Mouse (Mus musculus): Measurements from ENCODE around the gene Dlgap5.

The Dlgap5 gene

DNA sequence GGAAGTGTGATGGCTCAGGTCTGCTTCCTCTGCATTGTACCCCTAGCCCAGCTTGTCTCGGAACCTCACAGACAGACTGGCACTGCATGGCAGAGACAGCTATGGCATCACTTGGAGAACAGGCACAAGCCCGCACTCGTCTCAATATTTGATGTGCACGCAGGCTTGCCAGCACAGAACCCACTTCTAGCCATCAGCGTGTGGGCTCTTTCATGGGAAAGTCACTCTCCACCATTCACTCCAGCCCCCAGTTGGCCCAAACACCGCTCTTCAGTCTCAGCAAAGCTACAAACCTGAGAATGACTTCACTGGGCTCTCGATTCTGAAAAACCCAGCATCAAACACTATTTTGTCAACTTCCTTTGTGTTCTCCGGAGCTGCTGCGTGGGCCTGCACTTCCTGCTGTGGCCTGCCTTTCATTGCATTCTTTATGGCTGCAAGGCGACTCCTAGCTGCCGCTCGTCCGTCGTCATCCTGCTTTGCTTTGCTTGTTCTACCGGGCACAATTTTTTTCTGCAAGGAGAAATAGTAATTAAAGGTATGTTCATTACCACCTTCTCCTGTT lies 22.7 kb downstream of the Dlgap5 start:
- DNase-seq (ENCODE audit: extremely low spot score, low spot score), result no peak

DNA sequence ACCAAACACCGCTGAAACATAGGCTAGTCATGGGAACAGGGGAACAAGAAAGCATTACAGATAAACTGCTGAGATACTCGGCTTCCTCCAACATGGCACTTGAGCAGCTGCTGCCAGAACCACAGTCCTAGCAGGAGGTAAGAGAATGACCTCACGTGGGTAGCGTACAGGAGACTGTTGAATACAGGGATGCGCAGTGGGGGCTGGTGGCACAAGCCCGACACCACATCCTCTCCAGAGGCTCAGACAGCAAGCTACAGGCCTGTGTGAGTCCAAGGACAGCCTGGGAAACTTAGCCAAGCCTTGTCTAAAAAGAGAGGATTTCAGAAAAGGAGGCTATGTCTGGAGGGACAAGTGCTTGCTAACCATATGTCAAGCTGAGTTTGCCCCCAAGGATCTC lies 23.2 kb downstream of the Dlgap5 start:
- DNase-seq (ENCODE audit: extremely low spot score, low spot score), result no peak

DNA sequence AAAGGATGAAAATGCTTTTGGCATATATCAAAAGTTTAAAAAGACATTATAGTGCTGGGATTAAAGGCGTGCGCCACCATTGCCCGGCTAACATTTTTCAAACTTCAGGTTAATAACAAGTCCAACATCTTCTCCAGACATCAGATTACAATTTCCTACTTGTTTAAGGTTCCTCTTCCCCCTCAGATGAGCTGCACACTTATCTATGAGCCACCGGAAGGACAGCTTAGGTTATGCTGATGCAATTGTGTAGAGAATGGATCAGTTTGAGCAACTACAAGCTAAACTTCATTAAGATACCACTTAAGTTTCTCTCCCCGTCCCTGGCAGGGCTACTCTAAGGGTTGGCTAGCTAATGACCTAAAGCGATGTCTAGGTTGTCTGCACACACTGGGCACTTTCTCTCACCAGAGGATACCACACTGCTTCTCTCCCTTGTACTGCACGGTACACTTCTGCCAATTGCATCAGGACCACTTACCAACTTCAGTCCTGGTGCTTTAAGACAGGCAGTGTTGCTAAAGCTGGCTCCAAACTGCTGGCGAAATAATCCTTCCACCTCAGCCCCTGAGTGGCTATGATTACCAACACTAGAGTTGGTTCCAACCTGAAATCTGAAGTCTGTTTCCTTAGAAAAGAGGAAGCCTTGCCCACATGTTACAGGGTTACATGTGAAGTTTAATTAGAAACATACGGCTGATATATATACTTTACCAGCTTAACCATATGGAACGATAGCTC lies 24.7 kb downstream of the Dlgap5 start:
- no peak for DNase-seq (ENCODE audit: extremely low spot score, low spot score)

DNA sequence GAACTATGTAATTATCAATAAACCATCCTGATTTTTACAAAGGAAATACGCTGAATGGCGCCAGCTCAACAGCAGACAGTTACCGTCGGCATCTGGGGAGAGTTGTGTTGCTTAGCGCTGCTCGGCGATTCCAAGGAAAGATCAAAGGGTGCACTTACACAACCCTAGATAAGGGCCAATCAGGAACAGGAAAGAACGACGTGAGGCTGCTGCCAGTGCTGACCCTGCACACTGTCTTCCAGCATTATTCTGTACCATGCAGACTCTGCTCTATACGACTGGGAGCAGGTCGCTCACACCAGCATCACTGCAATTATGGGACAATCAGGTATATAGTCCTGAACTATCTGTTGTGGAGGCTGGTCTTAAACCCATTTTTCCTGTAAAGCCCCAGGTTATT lies 32.1 kb downstream of the Dlgap5 start:
- no peak for DNase-seq (ENCODE audit: extremely low spot score, low spot score)

DNA sequence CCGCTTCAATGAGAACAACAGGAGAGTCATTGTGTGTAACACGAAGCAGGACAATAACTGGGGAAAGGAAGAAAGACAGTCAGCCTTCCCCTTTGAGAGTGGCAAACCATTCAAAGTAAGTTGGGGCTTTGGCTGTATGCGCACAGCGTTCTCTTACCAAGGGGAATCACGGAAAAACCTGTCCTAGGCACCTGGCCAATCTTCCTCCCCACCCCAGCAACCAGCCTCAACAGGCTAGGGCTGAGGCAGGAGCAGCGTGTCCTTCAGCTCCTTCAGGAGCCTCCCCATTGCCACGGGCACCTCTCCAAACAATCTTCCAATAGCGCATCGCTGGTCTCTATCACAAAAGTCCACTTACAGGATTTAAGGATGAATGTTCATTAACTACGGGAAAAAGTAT lies 33.6 kb downstream of the Dlgap5 start:
- no peak for DNase-seq (ENCODE audit: extremely low spot score, low spot score)

DNA sequence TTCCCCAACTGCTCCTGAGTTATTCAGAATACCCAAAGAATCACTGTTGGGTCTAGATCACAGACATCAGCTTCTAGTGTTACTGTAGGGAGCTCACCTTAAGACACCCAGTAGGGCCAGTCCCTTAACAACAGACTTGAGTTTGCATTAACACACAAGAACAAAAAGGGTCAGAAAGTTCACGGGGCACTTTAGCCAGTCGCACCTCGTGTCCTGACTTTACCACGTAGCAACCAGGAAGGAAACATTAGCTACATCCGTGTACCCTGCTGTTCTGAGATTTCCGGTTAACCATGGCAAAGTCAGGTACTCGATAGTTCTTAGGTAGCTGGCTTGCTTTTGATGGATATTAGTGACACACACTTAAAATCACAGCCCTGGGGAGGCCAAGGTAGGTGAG lies 34.3 kb downstream of the Dlgap5 start:
- no peak for DNase-seq (ENCODE audit: extremely low spot score, low spot score)

DNA sequence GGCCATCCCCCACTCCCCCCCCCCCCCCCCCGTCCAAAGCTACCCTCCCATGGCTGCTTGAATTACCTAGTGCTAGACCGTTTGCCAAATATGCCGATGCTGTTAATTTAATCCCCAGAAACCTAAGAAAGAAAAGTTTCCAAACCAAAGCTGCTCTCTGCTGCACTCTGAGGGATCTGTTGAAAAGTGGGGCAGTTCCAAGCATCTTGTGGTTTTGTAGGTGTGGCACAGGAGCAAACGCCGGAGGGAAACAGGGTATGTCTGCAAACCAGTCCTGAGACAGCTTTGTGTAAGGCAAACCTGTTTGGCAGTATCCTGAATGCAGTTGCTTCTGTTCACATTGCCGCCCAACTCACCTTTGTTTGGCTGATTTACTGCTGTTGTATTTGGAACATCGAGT lies 39.9 kb downstream of the Dlgap5 start:
- DNase-seq (ENCODE audit: extremely low spot score, low spot score), result no peak

DNA sequence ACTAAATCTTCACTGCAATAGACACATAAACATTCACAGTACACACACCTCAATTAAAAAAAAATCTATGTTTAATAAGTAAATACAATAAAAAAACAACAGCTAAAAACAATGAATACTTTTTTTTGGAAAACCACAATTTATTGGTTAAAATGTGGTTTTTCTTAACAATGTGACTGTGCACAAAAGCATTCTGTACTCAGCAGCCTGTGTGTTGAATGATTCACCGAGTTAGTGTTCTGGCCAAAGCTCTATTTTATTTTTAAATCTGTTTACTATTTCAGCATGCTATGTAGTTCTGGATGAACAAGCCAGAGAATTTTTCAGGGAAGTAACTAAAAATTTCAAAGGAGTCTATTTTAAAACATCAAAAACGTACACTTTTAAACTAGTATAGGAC lies 41.7 kb downstream of the Dlgap5 start:
- no peak for DNase-seq (ENCODE audit: extremely low spot score, low spot score)

DNA sequence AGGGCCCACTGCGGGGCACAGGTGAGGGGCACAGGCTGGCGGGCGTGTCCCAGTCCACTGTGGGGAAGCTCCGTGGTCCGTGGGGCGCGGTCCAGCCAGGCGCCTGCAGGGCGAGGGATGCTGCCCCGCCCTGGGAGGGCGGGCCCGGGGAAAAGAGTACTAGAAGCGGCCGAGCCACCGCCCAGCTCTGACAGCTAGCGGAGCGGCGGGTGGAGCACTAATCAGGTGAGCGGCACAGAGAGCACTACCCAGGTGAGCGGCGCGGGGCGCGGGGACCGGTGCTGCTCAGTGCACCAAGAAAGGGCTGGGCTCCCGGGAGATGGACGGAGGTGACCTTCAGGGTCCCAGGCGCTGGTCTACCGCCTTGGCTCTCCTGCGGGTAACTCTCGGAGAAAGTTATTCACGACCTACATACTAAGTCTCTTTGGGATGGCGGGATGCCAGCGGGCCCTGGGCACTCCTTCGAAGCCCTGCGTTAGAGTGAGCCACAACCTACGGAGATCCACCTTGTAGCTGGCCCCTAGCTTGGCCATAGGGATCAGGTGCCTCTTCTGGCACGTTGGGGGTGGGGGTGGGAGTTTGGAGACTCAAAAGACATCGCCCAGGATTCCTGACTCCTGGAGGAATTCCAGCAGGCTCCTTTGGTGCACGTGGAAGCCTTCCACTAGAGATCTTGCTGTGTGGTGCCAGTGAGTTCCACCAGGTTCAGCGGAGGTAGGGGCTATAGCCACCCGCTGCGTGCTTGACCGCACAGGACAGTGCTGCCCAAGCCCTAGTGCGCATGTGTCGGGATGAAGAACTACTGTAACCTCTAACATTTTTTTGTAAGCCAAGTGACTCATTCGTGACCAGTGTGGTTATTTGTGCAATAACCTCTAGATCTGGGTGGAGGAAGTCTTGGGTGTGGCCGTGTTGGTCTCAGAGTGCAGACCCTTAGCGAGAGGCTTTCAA lies 44.2 kb downstream of the Dlgap5 start:
- DNase-seq (ENCODE audit: extremely low spot score, low spot score), result no peak

DNA sequence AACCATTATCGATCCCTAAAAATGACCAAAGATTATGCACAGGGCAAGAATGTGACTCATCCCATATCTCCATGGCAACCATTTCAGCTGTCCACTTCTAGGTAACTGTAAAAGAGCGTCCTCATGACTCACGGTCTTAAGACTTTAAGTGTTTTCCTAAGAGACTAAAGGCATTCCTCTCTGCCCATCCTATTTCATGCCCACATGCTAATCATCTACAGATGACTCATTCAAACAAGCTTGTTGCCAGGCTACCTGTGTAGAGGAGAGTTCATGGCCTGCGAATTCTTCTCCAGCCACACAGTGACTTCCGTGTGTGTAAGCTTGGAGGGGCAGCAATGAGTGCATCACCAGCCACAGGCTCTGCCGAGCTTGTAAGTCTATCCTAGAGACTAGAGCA lies 46.5 kb downstream of the Dlgap5 start:
- DNase-seq (ENCODE audit: extremely low spot score, low spot score), result no peak

DNA sequence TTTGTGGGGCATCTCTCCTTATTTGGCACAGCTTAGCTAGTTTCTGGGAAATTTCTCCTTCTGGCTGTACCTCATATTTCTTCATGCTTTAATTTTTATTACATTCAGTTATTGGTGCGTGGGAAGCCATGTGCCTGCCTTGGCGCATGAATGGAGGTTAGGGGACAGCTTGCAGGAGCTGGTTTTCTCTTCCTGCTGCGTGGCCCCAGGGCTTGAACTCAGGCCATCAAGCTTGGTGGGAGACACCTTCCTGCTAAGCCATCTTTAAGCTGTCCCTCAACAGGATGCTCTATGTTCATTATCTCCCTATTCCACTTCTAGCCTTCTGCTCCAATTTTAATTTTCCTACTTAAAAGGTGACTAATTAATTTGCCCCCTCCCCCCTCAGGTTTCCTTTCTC lies 47.4 kb downstream of the Dlgap5 start:
- no peak for DNase-seq (ENCODE audit: extremely low spot score, low spot score)

DNA sequence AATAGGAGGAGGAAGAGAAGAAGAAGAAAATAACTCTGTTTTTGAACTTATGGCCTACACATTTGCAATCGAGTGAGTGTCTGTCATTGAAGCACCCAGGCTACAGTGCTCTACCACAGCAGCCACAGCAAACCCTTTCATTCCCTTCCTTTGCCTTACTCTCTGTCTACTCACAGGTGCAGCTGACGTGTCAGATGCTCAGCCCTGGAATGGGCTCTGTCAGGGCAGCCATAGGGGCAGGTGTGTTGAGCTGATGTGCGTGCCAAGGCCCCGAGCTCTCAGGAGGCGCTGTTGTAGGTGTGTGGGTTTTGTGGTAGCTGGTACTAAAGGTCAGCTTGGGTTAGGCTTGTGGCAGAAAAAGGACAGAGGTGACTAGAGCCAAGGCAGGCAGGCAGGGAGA lies 48.5 kb downstream of the Dlgap5 start:
- DNase-seq (ENCODE audit: extremely low spot score, low spot score), result no peak

DNA sequence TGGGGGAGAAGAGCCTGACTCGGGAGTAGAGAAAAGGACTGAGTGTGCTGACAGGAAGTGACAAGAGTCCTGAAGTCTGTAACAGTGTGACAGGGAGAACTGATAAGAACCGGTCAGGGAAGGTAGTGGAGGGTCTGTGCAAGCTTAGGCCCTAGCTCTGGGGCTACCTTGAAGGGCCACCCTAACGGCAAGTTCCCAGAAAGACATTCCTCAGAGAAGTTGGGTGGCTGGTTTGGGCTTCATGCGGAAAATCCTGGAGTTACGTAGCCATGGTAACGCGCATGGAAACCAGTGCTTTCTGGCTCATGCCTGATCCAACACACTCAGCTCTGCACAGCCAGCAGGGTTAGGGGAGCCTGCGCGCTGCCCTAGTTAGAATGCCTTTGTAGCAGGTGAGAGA lies 50.7 kb downstream of the Dlgap5 start, which contains the start of gene Lgals3:
Lgals3 (plus strand) TSS at position 291 of the 400 bp plus-strand sequence.
- peak; percentile 33 for DNase-seq (ENCODE audit: extremely low spot score, low spot score)

DNA sequence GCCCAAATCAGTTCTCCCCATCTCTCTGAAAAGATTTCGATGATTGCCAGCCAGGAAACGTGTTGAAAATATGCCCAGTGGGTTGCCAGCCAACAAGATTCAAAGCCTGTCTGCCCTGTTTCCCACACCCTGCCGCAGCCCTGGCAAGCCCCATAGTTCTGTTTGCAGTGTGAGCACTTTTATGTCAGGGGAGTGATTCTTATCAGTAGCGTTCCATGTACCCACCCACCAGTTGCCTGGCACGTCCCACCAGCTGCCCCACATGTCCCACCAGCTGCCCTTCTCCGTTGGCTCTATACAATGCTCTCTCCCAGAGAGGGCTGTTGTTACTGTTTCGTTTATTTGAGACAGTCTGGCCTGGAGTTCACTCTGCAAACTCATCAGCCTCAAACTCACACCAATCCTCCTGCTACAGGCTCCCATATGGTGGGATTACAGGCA lies 51.3 kb downstream of the Dlgap5 start:
- no peak for DNase-seq (ENCODE audit: extremely low spot score, low spot score)

DNA sequence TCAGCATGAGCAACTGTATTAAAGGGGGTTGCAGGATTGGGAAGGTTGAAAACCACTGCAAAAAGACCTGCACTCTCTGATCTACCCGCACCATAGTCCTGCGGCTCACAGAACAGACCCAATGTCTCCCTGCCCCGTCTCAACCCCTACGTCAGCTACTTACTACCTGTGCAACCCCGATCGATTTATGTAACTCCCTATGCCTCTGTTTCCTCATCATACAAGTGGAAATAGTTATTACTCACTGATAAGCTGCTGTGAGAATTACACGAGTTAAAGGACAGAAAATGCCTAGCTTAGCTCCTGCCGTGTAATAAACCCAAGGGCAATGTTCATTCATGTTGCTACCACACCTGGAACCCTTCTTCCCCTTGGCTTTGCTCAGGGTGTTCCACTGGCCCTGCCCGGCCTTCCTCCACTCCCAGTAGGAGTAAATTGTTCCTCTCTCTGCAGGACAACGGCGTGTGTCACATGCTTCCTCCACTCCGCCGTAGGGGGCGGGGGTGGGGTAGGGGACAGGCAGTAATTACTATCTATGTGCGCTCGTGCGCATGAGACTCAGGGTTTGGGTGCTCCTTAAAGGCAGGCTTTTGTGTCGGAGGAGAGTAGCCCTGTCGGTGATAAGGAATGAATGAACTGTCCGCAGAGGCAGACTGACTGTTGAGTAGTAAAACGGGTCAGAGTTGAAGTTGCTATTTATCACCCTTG lies 53.3 kb downstream of the Dlgap5 start:
- peak; percentile 37 for DNase-seq (ENCODE audit: extremely low spot score, low spot score)

DNA sequence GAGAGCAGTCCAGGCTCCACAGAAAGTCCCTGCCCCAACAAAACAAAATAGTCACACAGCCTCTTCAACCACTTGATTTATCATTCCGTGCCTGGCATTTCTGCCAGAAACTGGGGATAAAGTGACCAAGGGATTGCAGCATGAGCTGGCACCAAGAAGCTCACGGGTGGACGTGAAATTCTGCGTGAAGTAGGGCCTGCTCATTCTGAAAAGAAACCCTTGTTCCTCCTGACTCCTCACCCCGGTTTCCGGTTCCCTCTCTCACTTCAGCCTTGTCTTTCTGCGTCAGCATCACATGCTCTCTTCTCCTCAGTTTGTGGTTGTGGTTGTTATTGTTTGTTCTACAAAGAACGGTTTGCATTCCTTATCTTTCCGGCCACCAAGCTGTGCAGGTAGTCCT lies 56.3 kb downstream of the Dlgap5 start:
- DNase-seq (ENCODE audit: extremely low spot score, low spot score), result no peak

DNA sequence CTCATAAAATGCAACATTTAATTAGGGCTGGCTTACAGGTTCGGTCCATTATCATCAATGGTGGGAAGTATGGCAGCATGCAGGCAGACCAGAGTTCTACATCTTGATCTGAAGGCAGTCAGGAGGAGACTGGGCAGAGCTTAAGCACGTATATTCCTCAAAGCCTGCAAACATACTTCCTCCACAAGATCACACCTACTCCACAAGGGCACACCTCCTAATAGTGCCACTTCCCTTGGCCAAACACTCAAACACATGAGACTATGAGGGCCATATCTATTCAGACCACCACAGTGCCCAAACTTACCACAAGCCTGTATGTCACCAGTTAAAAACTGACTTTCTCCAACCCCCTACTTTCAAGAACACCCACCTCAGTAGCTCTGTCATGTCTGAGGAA lies 56.8 kb downstream of the Dlgap5 start:
- no peak for DNase-seq (ENCODE audit: extremely low spot score, low spot score)

DNA sequence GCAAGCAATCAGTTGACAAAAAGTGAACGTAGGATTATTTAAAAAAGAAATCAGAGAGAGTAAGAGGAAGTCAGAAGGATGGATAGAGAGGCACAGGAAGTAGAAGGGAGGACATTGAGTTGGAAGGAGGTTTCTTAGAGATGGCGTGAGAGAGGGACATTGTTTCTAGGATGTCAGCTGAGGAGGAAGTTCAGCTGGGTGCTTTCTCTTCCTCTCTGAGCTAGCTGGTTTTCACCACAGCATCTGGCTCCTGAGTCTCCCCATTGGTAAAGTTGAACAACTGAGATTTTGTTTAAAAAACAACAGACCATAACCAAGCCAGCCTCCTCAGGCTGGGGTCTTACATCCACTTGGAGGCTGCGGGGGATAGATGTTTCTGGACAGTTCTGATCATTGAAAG lies 58.6 kb downstream of the Dlgap5 start:
- DNase-seq (ENCODE audit: extremely low spot score, low spot score), result no peak

DNA sequence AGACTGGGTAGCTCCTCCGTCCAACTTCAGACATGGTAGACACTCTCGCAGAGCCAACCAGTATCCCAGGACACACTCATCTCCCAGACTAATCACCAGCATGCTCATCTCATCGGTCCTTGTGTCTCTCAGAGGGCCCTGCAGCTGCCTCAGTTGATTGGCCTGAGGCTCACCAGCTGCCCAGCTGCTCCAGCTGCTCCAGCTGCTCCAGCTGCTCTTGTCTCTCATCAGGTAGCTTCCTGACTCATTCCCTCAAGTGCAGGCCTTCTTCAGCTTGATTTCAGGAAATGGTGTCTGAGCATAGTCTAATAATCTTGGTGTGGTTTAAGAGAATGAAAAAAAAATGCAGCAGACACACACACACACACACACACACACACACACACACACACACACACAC lies 61.6 kb downstream of the Dlgap5 start:
- no peak for DNase-seq (ENCODE audit: extremely low spot score, low spot score)

DNA sequence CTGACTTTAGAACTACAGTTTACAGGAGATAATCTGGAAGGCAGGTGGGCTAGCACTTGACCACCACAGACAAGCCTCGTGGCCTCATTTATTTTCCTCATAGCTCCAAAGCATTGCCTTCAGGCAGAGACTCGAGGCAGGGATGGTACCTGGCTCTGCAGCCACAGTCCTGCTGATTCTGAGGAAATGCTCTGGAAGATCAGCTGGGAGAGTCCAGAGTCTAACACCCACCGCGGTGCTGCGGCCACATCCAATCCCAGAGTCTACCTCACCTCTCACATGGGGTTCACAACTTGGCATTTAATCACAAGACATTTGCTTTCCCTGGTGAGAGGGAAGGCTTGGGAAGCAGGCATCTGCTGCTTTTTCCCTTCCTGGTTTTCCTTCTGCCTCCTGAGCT lies 63.3 kb downstream of the Dlgap5 start:
- DNase-seq (ENCODE audit: extremely low spot score, low spot score), result no peak

DNA sequence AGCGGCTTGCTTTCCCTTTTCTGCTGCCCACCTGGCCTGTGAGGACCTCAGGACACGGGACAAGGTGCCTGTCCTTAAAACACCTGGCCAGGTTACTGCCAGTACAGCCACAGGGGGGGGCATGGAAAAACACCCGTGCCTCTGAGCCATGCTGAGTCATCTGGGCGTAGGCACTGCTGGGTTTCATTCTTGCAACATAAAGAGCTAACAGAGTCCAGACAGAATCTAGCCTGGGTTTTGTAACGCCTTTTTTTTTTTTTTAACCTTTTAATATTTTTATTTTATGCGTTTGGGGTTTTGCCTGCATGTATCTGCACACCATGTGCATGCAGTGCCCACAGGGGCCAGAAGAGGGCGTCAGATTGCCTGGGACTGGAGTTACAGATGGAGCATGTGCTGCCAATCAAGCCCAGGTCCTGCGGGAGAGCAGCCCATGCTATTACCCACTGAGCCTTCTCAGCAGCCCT lies 64.1 kb downstream of the Dlgap5 start:
- DNase-seq (ENCODE audit: extremely low spot score, low spot score), result no peak

All from neural tube, embryonic 10.5 days (tissue).